Mouse (Mus musculus): ENCODE results near the gene Rpl29.

The Rpl29 gene

DNA sequence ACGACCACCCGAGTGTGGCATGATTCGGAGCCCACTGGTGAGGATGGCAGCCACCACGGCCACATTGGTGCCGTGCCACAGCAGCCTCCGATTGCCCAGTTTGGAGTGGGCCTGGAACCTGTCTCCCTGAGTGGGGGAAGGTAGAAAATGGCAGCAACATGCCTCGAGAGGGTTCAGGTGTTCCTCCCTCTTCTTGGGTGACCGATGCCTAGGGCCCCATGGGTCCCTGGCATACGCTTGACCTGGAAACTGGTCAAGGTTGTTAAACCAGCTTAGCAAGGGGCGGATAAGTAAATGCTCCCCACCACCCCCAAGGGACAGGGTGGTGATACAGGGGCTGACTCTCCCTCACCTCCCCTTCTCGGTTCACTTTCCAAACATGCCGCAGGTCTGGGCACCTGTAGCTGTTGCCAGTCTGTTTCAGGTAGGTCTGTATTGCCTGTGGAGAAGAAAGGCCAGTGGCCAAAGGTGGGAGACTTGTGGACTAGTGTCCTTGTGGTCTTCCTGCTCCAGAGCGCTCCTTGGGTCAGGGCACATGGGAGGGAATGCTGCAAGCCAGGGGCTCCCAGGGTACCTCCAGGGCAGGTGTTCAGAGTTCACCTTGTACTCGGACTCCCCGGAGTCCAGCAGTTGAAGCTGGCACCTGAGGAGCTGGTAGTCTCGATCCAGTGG lies 44.0 kb downstream of the Rpl29 start:
- no peak for DNase-seq (ENCODE audit: low read depth, low spot score)

- no peak for DNase-seq (ENCODE audit: low read depth, low spot score)
Measured at GRCm38 (mm10) chr9:106473753-106474105, 44.5 kb downstream of the Rpl29 start.

GRCm38 (mm10) chr9:106474456-106474855 lies 45.2 kb downstream of the Rpl29 start:
- DNase-seq (ENCODE audit: low read depth, low spot score): no peak

GRCm38 (mm10) chr9:106475046-106475445 lies 45.8 kb downstream of the Rpl29 start:
- DNase-seq (ENCODE audit: low read depth, low spot score): no peak

DNA sequence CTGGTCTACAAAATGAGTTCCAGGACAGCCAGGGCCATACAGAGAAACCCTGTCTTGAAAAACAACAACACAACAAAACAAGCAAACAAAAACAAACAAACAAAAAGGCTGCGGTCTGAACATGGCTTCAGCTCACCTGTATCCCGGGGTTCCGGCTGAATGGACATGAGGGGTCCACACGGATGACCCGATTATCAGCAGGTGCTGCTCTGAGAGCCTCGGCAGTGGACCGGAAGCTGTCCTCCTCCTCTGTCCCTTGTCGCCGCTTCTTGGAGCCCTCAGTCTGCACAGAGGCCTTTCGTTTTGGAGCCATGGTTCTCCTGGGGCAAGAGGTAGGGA lies 46.4 kb downstream of the Rpl29 start, which contains the start of gene Rrp9:
TSS of gene Rrp9 (plus strand) at position 301 of the 339 bp plus-strand sequence.
- DNase-seq (ENCODE audit: low read depth, low spot score): no peak

DNA sequence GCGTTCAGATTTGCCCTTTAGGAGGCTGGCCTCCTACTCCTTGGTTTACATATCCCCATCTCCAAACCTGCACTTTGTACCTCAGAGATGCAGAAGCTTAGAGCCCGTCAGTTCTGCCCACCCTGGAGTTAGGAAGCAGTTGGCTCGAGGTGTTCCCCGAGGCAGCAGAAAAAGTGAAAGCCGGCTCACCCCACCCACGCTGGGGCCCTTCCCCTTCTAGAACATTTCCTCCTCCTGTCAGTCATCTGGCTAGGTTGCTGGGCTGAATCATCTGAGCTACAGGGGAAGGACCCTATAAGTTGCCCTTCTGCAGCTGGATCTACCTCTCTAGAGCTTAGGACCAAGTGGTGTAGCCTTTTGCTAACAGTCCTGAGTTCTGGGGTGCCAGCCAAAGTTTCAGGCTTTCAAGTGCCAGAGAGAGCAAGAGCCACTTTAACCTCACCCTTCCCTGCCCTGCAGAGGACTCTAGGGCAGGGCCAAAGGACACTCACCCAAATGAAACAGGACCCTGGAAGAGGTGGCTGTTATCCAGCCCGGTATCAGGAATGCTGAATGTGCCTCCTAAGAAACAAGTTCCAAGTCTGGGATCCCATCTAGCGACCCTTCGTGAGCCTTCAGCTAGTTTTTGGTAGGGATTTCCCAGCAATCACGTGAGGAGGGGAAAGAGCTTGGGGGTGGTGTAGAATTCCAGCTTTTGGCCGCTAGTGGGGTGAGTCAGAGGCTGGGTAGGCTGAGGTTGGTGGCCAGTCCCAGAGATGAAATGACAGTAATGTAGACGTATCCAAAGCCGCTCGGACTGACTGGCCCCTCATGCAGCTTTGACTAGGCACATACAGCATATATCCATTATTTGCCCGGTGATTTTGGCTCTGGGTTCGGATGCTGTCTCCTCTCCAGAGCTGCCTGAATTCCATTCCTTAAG lies 47.0 kb downstream of the Rpl29 start:
- DNase-seq (ENCODE audit: low read depth, low spot score): no peak

GRCm38 (mm10) chr9:106476924-106477484 lies 47.8 kb downstream of the Rpl29 start, which contains the start of gene Parp3:
Gene Parp3 (minus strand): TSS chr9:106476949.
- DNase-seq (ENCODE audit: low read depth, low spot score): peak; percentile 99

- no peak for DNase-seq (ENCODE audit: low read depth, low spot score)
Measured at GRCm38 (mm10) chr9:106477649-106478048, 48.4 kb downstream of the Rpl29 start.

GRCm38 (mm10) chr9:106478101-106478500 lies 48.8 kb downstream of the Rpl29 start:
- DNase-seq (ENCODE audit: low read depth, low spot score): no peak

GRCm38 (mm10) chr9:106480541-106480940 lies 51.3 kb downstream of the Rpl29 start:
- DNase-seq (ENCODE audit: low read depth, low spot score): no peak

- DNase-seq (ENCODE audit: low read depth, low spot score): no peak
Measured at GRCm38 (mm10) chr9:106481075-106481474, 51.8 kb downstream of the Rpl29 start.

Measured in retina, adult 2 months (tissue).